Mouse (Mus musculus): ENCODE measurements around the gene Raf1.

The Raf1 gene

DNA sequence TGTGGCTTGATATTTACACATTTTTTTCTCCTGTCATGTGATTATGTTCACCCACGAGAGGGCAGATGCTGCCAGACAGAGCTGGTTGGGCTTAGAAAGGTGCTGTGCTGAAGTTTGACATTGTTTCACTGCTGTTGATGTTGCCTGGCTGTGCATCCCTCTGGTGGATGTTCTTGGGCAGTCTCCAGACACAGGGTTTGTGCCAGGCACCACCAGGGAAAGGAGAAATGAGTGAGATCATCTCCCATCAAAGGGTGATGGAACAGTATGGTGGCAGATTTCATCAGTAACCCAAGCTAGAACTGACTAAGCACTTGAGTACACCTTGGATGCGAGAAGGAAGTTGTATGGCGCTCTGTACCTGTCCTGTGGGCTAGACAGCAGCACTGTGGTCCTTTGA is 60.5 kb downstream of the Raf1 start:
- no peak for DNase-seq (ENCODE audit: low spot score)

GRCm38 (mm10) chr6:115613793-115614192 is 62.6 kb downstream of the Raf1 start:
- DNase-seq (ENCODE audit: low spot score), result no peak

GRCm38 (mm10) chr6:115610301-115610700 is 66.1 kb downstream of the Raf1 start:
- no peak for DNase-seq (ENCODE audit: low spot score)

GRCm38 (mm10) chr6:115609121-115609520 is 67.3 kb downstream of the Raf1 start:
- DNase-seq (ENCODE audit: low spot score), result peak; percentile 66

GRCm38 (mm10) chr6:115607429-115607828 is 69.0 kb downstream of the Raf1 start:
- DNase-seq (ENCODE audit: low spot score), result no peak

GRCm38 (mm10) chr6:115606461-115606860 is 70.0 kb downstream of the Raf1 start:
- no peak for DNase-seq (ENCODE audit: low spot score)

DNA sequence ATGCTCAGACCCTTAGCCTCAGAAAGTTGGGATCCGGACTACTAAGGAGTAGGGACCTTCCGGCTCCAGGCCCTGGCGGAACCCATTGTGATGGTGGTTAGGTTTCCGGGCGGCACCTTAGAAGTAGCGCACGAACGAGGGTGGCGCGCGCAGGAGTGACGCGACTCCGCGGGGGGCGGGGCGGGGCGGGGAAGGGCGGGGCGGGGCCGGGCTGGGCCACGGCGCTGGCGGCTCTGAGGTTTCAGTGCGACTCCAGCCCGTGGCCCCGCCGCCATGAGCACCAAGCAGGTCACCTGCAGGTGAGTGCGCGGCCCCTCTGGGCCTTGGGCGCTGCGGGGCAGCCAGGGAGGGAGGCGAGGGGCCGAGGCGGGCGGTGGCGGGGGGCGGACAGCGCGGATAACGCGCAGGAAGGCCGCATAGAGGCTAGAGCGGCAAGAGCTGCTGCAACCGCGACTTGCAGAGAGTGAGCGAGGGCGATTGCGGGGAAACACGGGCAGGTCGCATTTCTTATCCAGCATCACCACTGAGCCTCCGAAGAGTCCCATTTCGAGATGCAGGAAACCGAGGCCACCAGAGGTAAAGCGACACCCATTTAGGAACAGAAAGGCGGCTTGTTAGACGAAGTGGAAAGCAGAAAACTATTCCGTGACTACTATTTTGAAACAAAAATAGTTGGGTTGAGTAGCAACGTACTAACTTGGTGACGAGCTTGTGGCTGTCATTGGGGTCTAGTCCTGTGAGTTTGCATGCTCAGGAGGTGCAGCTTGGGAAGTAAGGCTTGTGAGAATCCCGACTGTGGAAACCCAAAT is 74.5 kb downstream of the Raf1 start, which contains the start of gene Mkrn2:
Gene Mkrn2 (plus strand): TSS at position 188 of the 809 bp plus-strand sequence.
- peak; percentile 88 for DNase-seq (ENCODE audit: low spot score)

DNA sequence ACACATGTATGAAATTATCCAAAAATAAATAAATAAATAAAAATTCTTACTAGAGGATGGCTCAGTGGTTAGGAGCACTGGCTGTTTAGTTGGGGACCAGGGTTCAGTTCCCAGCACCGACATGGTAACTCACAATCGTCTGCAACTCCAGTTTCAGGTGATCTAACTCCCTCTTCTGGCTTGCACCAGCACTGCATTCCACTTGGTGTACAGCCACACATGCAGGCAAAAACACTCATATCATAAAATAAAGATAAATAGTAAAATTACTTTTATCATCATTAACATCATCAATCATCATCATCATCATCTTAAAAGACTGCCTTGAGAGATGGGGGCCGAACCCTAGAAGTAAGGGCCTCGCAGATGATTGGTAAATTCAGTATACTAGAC is 75.1 kb downstream of the Raf1 start:
- no peak for DNase-seq (ENCODE audit: low spot score)

GRCm38 (mm10) chr6:115595667-115596066 is 80.8 kb downstream of the Raf1 start:
- no peak for DNase-seq (ENCODE audit: low spot score)

GRCm38 (mm10) chr6:115594463-115594862 is 82.0 kb downstream of the Raf1 start:
- no peak for DNase-seq (ENCODE audit: low spot score)

DNA sequence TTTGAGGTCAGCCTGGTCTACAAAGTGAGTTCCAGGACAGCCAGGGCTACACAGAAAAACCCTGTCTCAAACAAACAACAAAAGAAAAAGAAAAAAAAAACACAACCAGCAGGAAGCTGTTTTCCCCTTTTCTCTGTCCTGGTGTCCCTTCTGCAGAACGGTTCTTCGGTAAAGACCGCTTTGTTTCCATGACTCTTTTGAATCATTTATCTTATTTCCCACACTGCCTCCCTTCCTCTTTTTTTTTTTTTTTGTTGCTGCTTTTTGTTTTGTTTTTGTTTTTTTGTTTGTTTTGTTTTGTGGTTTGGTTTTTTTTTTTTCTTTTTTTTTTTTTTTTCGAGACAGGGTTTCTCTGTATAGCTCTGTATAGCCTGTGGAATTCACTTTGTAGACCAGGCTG is 83.2 kb downstream of the Raf1 start:
- DNase-seq (ENCODE audit: low spot score), result no peak

DNA sequence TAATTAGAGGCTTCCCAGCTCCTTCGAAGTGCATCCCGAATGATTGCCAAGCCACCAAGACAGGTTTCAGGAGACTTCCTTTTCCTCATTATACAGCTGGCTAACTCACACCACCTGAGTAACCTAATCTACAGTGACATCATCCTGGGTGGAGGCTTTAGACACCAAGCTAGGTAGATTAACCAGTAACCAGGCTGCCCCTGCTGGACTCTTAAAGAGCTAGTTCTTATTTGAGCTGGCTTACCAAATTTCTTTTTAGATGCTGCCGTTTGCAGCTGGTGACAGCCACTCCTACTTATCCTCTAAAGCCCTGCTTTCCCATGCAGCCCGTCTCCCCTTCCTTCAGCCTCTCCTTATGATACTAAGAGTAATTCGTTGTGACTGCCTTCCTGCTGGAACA is 84.0 kb downstream of the Raf1 start, which contains the start of gene Mkrn2os:
Gene Mkrn2os (minus strand): TSS at position 119 of the 400 bp plus-strand sequence.
- DNase-seq (ENCODE audit: low spot score), result no peak

DNA sequence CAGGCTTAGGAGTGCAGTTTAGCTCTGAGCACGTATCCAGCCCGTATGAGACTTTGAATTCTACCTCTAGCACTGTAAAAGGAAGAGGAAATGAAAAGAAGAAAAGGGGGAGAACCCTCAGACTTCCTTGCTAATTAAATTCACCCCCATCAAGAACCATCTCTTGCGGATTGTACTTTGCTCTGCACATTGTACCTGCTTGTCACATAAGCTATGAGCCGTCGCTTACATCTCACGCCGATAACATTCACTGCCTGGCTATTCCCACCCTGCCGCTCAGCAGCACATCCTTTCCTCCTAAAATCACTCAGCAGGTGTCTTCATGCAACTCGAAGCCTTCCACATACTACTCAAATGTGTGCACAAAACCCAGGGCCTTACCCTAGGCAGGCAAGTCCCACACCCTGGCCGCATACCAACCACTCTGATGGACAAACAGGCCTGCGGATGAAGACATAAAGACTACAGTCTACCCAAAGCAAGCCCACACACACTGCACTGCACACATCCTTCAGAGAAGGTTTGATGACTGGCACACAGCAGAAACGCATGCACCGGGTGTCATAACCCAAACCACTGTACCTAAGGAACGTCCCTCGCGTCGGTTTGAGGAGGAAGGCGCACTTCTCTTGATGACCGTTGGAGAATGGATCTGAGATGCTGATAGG is 84.6 kb downstream of the Raf1 start:
- DNase-seq (ENCODE audit: low spot score), result no peak

DNA sequence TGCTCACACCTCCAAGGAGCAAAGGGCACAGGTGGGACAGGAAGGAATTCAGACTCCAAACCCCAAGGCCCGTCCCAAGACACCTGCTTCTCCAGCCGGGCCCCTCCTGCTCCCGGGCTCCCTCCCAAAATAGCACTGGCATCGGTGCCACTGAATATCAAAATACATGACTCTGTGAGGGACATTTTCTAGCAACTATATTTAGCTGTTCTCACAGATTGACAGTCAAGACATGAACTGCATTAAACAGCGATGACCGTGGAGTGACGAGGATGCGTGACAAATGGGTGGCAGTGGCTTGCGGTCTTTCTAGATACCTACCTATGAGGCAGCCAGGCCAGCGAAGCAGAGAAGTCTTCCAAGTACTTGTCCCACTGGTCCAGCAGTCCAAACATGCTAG is 90.1 kb downstream of the Raf1 start:
- DNase-seq (ENCODE audit: low spot score), result no peak

- DNase-seq (ENCODE audit: low spot score), result no peak
Observed at GRCm38 (mm10) chr6:115584176-115584575, 92.3 kb downstream of the Raf1 start.

GRCm38 (mm10) chr6:115583430-115584125 is 92.9 kb downstream of the Raf1 start:
- no peak for DNase-seq (ENCODE audit: low spot score)

GRCm38 (mm10) chr6:115582328-115583115 is 93.9 kb downstream of the Raf1 start:
- DNase-seq (ENCODE audit: low spot score), result no peak

GRCm38 (mm10) chr6:115580810-115581209 is 95.6 kb downstream of the Raf1 start:
- DNase-seq (ENCODE audit: low spot score), result no peak

DNA sequence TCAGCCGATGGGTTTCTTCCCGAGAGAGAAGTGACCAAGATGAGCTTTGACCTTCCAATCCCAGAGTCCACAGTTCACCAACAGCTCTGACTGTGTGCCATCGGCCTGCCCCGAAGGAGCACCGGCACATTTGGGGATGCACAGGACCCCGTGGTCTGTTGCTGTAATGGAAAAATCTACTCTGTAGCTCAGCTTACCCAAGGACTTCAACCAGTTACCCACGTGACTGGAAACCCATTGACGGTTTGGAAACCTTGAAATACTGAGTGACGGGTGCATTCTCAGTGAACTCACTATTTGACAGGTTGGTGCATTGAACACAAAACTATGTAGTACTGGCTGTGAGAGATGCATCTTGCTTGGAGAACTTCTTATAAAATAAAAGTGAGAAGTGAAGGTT is 98.5 kb downstream of the Raf1 start:
- no peak for DNase-seq (ENCODE audit: low spot score)

DNA sequence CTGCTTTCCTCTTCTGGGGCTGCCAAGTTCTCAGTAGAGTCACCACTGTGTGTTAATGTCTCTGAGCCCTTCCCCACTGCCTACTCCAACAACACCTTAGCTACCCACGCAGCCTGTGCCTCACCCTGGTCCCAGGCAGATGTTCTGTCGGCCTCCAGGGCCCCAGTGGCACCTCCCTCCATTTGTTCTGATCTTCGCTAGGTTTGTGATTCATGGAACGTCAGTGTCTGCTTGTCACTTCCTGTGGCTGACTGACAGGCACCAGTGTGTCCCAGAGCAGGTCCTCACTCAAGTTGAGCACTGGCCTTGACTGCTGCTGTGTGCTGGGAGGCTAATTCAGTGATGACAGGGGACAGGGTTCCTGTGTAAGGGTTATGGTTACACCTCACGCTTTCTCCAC is 99.0 kb downstream of the Raf1 start:
- DNase-seq (ENCODE audit: low spot score), result no peak

DNA sequence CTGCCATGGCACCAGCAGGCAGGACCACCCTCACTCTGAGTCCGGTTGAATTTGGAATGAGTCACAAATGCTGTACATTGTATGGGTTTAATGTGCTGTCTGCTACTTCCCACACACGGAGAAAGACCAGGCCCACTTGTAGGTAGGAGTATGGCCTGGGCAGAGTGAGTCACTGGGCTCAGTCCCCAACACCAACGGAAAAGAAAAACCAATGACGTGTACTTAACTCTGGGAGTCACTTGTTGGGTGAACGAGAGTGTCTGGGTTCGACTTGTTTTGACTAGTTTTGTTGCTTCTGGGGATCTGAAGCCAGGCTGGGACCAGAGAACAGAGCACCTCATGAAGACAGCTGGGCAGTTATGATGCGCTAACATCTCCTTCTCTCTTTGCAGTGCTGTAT is 102.3 kb downstream of the Raf1 start:
- no peak for DNase-seq (ENCODE audit: low spot score)
